Mouse (Mus musculus) cerebellum, adult 11 months (tissue): ENCODE measurements around the gene Atp1b3.
"Not testable (repeated sequence)": the region's sequence is repeated elsewhere in the genome, so short reads cannot be mapped to it uniquely, and the experiment has no call there.

ENCODE experiments used
- DNase-seq: peaks from one replicate; pipeline ENCODE4 v3.0.0; 2022

Gene Atp1b3

DNA sequence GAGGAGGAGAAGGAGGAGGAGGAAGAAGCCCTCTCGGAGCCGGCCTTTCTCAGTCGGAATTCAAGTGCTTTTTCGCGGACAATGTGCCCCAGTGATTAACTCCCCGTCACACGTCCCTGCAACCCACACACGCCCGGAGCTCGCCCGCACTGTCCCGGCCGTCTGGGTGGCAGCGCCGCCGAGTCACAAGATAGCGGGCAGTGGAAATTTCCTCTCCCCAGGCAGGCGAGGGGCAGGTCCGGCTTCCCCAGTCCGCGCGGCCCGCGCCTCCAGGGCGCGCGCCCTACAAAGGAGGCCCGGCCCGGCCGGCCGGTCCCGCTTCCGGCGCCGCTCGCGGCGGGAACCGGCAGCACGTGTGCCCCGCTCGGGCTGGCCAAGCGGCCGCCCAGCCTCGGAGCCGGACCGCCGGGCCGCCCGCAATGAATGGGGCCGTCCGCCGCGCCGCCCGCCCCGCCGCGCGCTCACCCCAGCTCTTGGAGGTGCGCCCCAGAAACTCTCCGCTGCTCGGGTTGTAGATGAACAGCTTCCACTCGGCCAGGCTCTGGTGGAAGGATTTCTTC, 581 bp downstream of the Atp1b3 start:
- DNase-seq, result peak; percentile 67

- no peak for DNase-seq
Observed at GRCm38 (mm10) chr9:96360056-96360455, 4.2 kb downstream of the Atp1b3 start.

DNA sequence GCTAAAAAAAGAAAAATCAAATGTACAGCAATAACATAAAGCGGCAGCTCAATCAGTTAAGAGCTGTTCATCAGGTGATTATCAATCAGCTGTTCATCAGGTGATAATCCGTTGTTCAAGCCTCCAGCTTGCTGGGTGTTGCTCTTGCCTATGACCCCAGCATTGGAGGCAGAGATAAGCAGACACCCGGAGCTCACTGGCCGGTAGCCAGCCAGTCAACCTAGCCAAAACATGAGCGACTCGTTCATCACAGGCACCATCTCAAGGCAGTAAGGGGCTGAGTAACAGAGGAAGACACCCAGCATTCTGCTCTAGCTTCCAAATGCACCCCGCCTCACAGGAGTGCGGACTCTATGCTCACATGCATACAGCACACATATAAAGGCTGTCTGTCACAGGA, 10.4 kb downstream of the Atp1b3 start:
- DNase-seq, result peak; percentile 20

DNA sequence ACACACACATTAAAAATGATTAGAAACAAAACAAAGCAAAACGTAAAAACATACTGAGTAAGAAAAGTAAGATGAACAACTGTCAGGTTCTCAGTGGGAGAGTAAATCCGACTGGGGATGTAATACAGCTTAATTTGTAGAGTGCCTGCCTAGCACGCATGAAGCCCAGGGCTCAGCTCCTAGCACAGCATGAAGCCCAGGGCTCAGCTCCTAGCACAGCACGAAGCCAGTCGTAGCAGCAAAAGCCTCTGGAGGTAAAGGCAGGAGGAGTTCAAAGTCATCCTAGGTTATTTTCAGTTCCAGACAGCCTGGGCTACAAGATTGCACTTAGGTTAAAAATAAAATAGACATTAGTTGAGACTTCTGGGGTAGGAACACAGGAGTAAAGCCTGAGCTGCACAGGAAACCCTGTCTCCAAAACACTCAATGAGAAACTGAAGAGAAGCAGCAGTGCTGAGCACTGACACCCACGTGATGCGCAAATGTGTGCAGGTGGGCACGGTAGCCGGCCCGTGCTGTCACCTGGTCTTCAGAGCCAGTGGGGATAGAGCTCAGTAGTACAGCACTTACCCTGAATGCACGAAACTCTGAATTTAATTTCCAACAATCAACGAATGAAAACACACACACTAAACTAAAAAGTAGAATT, 11.0 kb downstream of the Atp1b3 start:
- DNase-seq, result no peak

- not testable (repeated sequence) for DNase-seq
Observed at GRCm38 (mm10) chr9:96351771-96352170, 12.5 kb downstream of the Atp1b3 start.

DNA sequence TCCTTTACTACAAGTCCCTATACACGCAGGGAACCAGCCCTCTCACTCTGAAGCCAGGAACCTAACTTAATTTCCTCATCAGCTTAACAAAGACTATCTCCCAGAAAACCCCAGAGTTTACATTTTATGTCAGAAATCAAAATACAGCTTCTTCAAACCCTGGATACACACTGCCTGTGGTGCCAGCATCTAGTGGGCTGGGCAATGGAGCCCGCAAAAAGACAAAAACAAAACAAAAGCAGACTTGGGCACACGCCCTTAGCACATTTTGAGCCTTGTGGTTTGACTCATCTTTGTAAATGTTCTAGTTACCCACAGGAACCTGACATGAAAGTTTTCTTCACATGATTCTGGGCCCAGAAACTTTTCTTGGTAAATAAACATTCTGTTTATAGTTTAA, 13.8 kb downstream of the Atp1b3 start:
- no peak for DNase-seq

DNA sequence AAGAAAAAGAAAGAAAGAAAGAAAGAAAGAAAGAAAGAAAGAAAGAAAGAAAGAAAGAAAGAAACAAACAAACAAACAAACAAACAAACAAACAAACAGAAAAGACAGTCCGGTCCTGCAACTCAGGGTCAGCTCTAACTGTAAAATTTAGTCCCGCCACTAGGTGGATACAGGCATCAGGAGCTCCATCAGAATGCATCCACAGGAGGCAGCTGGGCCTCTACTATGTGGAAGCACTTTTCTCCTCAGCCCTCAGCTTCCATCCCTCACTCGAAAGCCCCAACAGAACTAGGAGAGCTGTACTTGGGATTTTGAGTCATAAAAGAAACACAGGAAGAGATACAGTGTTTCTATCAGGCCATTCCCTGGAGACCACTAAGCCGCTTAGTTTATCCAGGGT, 14.2 kb downstream of the Atp1b3 start:
- DNase-seq, result peak; percentile 47

DNA sequence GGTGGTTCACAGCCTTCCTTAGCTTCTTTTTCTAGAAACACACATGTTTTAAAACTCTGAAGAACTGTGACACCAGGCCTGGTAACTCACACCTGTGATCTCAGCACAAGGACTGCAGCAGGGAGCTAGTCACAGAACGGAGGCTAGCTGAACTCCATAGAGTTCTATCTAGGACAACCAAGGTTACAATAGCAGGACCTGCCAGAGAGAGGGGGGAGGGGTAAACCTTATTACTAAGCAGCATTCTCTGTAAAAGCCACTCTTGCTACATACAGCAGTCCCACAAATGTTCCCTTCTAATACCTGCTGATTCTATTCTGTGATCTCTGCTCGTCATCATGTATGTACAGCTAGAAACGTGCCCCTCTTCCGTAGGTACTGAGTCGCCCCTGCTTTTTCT, 15.4 kb downstream of the Atp1b3 start:
- DNase-seq, result no peak

GRCm38 (mm10) chr9:96345750-96346149, 18.5 kb downstream of the Atp1b3 start:
- DNase-seq, result no peak

- DNase-seq, result no peak
Observed at GRCm38 (mm10) chr9:96331146-96331545, 33.1 kb downstream of the Atp1b3 start.

DNA sequence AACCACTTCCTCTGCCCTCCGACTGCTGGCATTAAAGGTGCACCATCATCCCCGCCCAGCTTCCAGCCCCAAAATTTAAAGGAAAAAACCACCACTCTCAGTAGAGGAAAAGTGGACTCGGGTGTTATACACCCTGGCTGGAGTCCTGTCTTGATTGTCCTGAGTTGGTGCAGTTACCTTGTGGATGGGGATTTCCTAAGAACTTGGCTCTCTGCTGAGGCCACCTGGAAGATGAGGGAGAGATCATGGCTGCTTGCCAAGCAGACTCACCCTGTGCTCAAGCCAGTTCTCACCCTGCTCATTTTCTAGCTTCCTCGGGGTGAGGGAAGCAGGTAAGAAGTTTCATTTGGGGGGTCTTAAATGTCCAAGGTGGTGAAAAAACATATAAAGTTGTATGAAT, 36.0 kb downstream of the Atp1b3 start:
- peak; percentile 42 for DNase-seq

- DNase-seq, result peak; percentile 82
Observed at GRCm38 (mm10) chr9:96326496-96326923, 37.7 kb downstream of the Atp1b3 start.

- DNase-seq, result peak; percentile 33
Observed at GRCm38 (mm10) chr9:96324502-96324901, 39.7 kb downstream of the Atp1b3 start.

GRCm38 (mm10) chr9:96322411-96323152, 41.7 kb downstream of the Atp1b3 start:
- peak; percentile 59 for DNase-seq

DNA sequence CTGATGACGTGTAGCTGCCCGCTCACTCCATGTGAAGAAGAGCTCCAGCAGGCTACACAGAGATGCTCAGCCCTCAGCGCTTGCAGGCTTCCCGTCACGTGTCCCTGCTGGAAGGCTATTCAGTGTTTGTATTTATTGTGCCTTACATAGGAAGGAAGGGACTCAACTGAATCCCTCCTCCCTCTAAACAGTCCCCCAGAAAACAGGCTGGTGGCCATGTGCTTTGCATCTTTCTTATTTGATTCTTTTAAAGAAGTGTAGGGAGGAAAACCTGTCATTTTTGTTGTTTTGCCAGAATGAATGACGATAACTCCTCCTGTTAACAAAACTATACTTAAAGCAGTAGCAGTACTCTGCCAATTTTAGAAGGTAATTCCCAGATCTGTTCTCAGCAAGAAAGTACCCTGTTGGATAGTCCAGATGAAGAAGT, 43.7 kb downstream of the Atp1b3 start:
- no peak for DNase-seq

DNA sequence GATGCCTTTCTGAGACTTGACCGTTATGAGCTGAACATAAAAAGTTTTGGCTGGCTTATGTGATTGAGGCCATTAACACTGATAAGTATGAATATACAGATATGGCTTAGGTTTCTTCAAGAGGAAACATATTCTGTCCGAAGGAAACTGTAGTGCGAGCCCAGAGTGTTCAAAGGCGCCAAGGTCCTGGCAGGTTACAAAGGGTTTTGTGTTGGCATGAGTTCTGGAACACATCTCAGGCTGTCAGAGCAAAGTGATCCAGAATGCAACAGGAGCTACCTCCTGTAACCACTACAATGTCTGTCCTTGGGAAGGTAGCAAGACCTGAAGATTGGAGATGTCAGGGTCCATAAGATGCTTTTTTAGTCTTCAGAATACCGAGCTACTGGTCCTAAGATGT, 44.9 kb downstream of the Atp1b3 start:
- DNase-seq, result no peak

DNA sequence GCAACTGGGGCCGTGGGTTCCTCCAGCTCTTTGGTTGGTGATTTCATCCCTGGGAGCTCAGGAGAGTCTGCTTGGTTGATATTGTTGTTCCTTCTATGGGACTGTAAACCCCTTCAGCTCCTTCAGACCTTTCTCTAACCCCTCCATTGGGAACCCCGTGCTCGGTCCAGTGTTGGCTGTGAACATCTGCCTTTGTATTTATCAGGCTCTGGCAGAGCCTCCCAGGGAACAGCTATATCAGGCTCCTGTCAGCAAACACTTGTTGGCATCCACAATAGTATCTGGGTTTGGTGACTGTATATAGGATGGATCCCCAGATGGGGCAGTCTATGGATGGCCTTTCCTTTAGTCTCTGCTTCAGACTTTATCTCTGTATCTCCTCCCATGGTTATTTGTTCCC, 52.2 kb downstream of the Atp1b3 start:
- no peak for DNase-seq

- no peak for DNase-seq
Observed at GRCm38 (mm10) chr9:96308816-96309215, 55.4 kb downstream of the Atp1b3 start.

GRCm38 (mm10) chr9:96299324-96300008, 64.8 kb downstream of the Atp1b3 start:
- DNase-seq, result no peak

GRCm38 (mm10) chr9:96292144-96292543, 72.1 kb downstream of the Atp1b3 start:
- DNase-seq, result no peak

DNA sequence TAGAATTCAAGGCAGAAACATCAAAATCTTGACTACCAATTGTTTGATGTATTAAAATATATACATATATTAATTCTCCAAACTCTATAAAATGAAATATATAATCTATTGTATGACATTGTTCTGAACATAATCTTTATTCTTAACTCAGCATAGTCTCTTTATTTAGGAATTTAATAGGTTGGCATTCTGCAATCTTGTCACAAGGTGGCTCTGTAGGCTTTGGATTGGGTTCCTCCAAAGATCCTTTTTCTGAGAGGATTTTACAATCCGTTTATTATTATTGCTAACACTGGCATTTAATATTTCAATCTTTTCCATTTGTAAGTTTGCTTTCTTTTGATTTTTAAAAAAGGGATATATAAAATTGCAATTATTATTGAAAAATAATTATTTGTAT, 79.3 kb downstream of the Atp1b3 start:
- DNase-seq, result no peak
